Mouse (Mus musculus): ENCODE data around the gene Ap3b1. TPM values are rescaled to one million over a fixed set of nuclear protein-coding genes. Genes with fewer than 3 reads are reported as not detected.
A peak's percentile ranks its signal among the peaks of the same experiment; 100 is the strongest.
"Not testable (repeated sequence)": the region's sequence is repeated elsewhere in the genome, so short reads cannot be mapped to it uniquely, and the experiment has no call there.

The Ap3b1 gene
- polyA plus RNA-seq (2017; shearing (Covaris generic)), result 10 to 100 TPM; 36.2 to 40.6 (median 39.9) TPM

- peak; percentile 90 for ATAC-seq
These were observed at the start of gene Ap3b1 for GRCm38 (mm10) chr13:94358401-94359265. TSS of gene Ap3b1 (plus strand) at chr13:94358960.

GRCm38 (mm10) chr13:94312812-94313211 is 45.9 kb upstream of the Ap3b1 start:
- not testable (repeated sequence) for ATAC-seq

DNA sequence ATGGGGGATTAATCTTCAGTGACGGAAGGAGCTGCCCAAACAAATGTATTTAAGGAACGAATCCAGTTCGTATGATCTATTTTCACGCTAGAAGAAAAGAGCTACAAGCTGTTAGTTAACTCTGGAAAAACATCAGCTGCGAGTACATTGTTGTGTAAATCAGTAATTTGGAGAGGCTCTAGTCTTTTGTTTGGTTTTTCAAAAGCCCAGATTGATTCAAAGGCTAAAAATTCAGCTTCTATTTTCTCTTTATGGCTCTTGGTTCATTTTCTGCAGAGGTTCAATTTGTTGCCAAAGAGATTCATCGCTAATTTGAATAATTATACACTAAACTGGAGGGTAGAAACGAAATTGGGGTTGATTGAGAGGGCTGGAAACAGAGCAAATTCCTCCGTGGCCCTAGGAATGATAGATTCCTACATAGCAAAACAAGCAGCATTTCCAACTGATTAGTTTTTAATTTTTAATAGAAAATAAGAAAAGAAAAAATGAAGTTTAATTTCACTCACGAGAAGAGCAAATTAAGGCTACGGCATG is 41.7 kb upstream of the Ap3b1 start:
- no peak for ATAC-seq

GRCm38 (mm10) chr13:94321094-94321792 is 37.5 kb upstream of the Ap3b1 start:
- ATAC-seq, result no peak

GRCm38 (mm10) chr13:94322475-94322874 is 36.3 kb upstream of the Ap3b1 start:
- ATAC-seq, result no peak

DNA sequence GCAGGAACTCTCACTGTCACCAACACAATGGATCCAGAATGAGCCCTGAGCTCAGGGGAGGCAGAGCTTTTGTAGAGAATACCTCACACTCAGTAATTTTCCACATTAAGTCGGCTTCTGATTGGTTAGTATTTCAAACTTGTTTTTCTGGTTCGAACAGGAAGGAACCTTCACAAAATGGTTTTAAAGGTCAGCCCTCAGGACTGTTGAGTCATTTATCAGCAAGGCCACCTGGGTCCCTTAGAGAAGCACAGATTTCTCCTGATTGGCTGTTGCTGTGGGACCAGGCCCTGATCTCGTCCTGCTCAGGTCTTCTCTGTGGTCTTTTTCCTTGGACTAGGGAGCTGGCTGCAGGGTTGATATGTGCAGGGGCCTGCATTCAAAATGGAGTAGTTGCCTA is 30.7 kb upstream of the Ap3b1 start:
- peak; percentile 76 for ATAC-seq

GRCm38 (mm10) chr13:94329005-94329404 is 29.8 kb upstream of the Ap3b1 start:
- not testable (repeated sequence) for ATAC-seq

DNA sequence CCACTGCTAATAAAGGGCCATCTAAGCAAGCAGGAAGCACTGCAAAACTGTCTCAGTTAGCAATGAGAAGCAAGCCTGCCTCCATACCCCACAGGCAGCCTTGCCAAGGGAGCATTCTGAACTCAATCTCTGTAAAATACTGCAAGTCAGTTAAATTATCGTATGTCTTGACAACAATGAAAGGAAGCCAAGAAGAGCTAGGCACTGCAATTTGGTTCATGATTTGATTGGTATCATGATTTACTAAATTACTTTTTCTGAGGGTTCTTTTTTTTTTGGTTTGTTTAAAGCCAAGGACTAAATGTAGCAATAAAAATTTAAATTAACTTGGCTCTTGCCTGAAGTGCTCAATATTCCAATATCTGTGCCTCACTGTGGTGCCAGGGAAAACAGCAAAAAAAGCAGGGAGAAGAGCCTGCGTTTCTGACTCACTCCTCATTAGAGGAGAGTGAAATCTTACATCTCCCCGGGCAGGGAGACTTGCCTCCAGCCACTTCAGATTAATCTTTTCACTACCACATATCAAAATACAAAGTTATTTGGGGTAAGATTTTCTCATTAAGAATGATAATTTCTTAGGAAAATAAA is 28.3 kb upstream of the Ap3b1 start:
- no peak for ATAC-seq

DNA sequence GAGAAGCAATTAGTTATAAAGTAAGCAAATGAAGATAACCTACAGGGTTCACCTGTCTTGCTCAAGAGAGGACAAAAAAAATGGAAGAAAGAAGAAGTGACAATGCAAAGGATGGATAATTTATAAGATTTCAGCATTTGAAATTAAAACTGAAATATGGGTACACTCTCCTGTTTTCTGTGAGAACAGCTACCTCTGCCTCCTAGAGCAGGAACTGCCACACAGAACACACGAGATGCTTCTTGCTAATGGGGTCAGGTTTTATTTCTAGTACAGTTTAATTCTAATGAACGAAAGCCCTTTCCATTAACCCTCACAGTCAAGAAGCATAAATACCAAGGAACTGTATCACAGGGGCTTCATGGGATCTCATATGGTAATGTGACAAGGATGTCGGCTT is 20.4 kb upstream of the Ap3b1 start:
- ATAC-seq, result no peak

DNA sequence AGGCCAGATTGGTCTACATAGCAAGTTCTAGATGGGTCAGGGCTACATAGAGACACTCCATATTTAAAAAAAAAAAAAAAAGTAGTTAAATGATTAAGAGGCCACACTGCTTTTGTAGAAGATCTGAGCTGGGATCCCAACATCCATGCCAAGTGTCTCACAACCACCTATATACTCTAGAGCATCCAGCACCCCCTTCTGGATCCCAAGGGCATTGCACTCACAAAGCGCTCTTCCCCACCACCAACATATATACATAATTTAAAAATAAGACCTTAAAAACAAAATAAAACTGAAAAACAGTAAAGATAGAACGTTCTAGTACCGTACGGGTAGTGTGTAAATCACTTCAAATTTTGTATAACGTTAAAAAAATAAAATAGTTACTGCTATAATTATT is 15.6 kb upstream of the Ap3b1 start:
- ATAC-seq, result no peak

DNA sequence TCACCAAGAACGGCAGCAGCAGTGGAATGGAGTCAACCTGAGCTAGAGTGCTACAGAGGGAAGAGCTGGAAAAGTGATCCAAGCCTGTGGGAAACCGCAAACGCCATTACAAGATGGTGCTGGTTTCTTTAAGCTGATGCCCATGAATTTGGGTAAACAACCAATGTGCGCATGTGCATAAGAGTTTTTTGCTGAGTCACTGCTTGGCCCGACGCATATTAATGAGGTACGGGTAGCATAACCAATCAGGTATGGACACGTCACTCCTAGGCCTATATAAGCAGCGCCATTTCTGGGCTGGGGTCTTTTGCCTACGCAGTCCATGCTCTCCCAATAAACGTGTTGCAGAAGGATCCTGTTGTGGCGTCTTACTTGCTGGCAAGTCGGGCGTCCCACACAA is 14.2 kb upstream of the Ap3b1 start:
- ATAC-seq, result not testable (repeated sequence)

DNA sequence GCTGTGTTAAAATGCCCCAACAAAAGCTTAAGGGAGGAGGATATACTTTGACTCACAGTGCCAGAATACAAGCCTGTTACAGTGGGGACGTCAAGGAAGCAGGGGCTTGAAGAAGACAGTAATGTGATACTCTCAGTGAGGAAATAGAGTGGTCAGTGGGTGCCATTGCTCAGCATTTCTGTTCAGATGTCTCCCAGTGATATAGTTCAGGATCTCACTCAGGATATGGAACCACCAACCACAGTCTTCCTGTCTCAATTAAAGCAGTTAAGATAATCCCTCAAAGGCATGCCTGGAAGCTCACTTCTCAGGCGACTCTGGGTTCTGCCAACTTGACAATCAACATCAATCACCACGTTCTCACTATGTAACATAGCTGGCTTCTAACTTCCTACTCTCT is 4.2 kb upstream of the Ap3b1 start:
- ATAC-seq, result no peak

GRCm38 (mm10) chr13:94358101-94358400 is 709 bp upstream of the Ap3b1 start:
- no peak for ATAC-seq

- ATAC-seq, result no peak
These were observed 641 bp downstream of the Ap3b1 start for GRCm38 (mm10) chr13:94359282-94359920.

DNA sequence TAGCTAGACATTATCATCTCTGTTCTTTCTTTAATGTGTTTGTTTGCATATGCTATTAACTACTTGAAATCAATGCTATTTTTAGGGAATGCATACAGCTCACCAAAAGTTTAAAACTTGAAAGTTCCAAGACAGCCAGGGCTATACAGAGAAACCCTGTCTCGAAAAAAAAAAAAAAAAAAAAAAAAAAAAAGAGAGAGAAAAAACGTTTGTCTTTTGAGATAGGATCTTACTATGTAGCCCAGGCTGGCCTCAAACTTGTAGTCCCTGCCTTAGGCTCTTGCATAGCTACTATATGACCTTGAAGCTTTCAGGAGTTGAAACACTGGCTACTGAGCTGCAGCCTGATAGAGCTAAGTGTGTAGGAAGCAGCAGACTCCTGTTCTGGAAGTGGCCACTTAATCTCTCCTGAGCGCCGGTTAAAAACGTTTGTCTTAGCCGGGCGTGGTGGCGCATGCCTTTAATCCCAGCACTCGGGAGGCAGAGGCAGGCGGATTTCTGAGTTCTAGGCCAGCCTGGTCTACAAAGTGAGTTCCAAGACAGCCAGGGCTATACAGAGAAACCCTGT is 2.3 kb downstream of the Ap3b1 start:
- not testable (repeated sequence) for ATAC-seq

- ATAC-seq, result no peak
These were observed 5.6 kb downstream of the Ap3b1 start for GRCm38 (mm10) chr13:94364336-94364735.

- ATAC-seq, result no peak
These were observed 6.5 kb downstream of the Ap3b1 start for GRCm38 (mm10) chr13:94365108-94365907.

- ATAC-seq, result no peak
These were observed 9.1 kb downstream of the Ap3b1 start for GRCm38 (mm10) chr13:94367869-94368268.

DNA sequence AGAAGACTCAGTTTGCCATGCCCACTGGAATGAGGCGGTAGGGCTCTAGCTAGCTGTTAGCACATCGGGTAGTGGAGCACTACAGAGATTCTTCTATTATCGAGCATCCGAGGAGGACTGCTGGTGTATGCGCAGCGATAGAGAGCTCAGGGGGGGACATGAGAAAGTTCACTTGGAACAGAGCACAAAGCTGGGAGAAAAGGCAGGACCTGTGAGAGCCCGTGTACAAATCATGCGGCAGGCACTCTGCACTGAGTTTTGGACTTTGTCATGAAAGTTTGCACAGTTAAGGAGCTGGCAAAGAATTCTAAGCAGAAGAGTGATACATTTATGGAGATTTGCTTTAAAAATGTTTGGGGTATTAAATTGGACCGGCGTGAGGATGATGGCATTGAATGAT is 11.8 kb downstream of the Ap3b1 start:
- no peak for ATAC-seq

GRCm38 (mm10) chr13:94372066-94372465 is 13.3 kb downstream of the Ap3b1 start:
- ATAC-seq, result no peak

GRCm38 (mm10) chr13:94374131-94374530 is 15.4 kb downstream of the Ap3b1 start:
- ATAC-seq, result no peak
